Mouse (Mus musculus) 416B (cell line): ENCODE measurements at regions not wholly inside any gene's neighbourhood (a gene's known extent, or its start where the extent isn't known, plus 50 kb on each side); places are given as distances from the start of the nearest gene placed in this dataset.

Experiments
- DNase-seq: peaks from one replicate; pipeline ENCODE4 v3.0.0; 2011; ENCODE audit warnings: low read depth

DNA sequence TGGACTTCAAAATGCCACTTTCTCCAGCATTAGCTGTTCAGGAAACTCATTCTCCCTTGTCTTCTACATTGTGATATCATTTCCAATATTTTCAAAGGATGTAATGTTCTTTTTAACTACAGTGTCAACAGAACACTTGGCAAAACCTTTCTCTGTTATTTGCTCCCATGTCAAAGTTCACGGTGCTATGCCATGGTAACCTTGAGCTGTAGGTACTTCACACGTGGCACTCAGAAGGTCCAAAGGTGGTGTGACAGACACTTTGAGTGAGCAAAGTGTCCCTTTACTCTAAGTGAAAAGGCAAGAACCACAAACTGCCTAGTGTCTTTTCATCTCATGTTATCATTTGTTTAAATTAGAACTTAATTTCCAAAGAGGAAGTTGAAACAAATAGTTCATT lies 53.3 kb upstream of the Tram2 start:
- DNase-seq: no peak

DNA sequence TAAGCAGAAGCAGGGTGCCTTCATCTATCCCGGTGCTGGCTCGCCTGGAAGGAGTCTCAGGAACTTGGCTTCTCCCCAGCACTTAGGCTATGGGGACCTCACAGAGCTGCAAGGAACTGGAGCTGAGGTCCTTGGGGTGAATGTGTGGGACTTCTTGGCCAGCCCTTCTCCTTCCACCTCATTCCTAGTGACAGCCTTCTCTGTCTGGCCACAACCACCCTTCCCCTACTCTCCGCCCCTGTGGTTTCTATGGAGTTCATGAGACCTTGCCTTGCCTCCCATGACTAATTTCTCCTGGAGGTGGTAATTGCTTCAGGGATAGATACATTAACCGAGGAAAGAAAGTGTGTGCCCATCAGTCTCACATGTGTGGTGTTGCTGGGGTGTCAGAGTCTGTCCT lies 67.9 kb upstream of the Tram2 start:
- no peak for DNase-seq

DNA sequence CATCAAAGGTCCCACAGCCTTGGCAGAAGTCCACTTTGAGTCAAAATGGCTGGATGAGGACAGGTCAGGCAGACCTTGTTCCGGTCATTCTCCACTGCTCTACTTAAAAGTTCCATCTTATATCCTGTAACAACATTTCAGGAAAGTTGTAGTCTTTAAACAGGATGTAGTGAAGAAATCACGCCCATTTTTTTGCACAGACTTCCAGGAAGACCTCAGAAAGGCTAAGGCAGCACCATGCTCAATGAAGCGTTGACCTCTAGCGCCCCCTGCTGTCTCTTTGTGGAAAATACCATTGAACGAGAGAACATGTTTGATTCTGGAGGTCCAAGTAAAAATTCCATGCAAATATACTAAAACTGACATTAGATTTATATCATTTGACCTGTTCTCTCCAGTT lies 56.6 kb upstream of the Tmem14a start:
- DNase-seq: peak; percentile 76

DNA sequence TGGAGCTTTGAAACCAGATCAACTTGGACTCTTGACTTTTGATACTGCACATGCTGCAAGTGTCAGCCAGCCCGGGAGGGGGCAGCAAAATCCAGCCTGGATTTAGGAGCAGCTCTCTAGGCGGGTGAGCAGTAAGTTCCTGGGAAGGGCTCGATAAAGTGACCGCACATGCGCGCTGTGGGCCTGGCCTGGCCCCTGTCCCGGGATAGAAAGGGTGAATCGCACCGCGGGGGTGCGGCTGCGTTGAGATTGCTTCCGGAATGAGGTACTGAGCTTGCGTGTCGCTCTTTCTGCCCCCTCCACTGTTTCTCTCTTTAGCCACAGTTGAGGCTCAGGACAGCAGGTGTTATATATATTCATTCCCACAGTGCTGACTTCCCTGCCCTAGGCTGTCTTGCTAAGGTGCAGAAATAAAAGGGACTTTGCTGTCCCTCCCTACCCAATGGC lies 52.1 kb upstream of the Tmem14a start:
- peak; percentile 80 for DNase-seq

DNA sequence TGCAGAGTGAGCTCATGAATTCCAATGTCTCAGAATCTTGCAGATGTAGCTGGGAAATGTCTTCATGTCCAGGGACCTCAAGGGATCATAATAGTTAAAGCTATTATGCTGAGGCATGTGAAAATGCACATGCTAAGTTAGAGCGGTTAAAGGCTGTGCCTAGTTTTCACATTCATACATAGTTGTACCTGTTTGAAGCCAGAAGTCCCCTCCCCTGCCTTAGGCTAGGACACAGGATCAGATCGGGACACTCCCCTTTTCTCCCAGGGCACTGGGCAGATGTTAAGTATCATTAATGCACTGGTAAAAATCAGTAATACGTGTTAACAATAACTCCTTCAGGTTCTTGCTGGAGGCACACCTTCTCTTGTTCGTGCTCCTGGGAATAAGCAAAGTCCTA lies 51.6 kb upstream of the Tmem14a start:
- DNase-seq: no peak
